Mouse (Mus musculus) olfactory bulb, adult 2 months (tissue): ENCODE results near the gene Fgfr2. TPM values are rescaled to one million over a fixed set of nuclear protein-coding genes. Genes with fewer than 3 reads are reported as not detected.

ENCODE experiments used
- H3K27ac ChIP-seq: fragments of 200-500 bp; 2 replicates; pipeline ENCODE4 v1.5.1; 2012; ENCODE audit warnings: low read depth, low read length; ENCODE audit not compliant: insufficient read depth
- H3K4me1 ChIP-seq: fragments of 200-500 bp; 2 replicates; pipeline ENCODE4 v1.6.1; 2012; ENCODE audit warnings: low read length; ENCODE audit not compliant: control insufficient read depth, insufficient read depth
- H3K4me3 ChIP-seq: fragments of 200-500 bp; 2 replicates; pipeline ENCODE4 v1.5.1; 2012; ENCODE audit warnings: mild to moderate bottlenecking, low read depth, low read length, moderate library complexity; ENCODE audit not compliant: insufficient read depth
- CTCF ChIP-seq: fragments of 200-500 bp; IDR thresholded peaks from 2 replicates; pipeline ENCODE4 v1.5.1; 2012; ENCODE audit warnings: low read depth, mild to moderate bottlenecking, low read length, moderate library complexity; ENCODE audit not compliant: insufficient read depth
- POLR2A ChIP-seq: fragments of 200-500 bp; IDR thresholded peaks from 2 replicates; pipeline ENCODE4 v1.6.1; 2012; ENCODE audit warnings: mild to moderate bottlenecking, low read depth, low read length, moderate library complexity; ENCODE audit not compliant: insufficient read depth
- WGBS: fragments of 180-500 bp; shearing (Covaris S2); methylation state at CpG from one replicate; pipeline ENCODE4 v1.1.7; 2018; 5-methylcytosine and 5-hydroxymethylcytosine counted together
- polyA plus RNA-seq: library from polyadenylated mRNA; stranded (reverse); fragments of >200 nt; gene quantifications from 2 replicates; pipeline ENCODE4 v1.2.4, GENCODE M21; 2012; ENCODE audit warnings: low replicate concordance; ENCODE audit not compliant: missing spikeins, insufficient read depth, insufficient read length

The Fgfr2 gene
- polyA plus RNA-seq, 1 experiment = not detected

DNA sequence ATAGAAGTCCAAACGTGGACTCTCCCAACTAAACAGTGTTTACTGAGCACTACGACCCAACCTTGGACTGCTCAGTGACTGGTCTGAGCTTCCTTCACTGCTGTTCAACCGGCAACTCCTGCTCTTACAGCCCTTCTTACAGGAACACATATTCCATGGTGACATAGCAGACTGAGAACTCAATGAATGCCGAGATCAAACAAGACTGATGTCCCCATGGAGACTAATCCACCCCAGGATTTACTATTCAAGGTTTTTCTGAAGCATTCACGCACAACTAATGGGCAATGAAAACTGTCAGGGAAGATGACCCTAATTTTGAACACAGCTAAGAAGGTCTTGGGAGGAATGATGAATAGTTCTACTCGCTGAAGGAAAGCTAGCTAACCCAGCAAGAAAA is 2650.5 kb downstream of the Fgfr2 start:
- Histone ChIP-seq H3K4me1 (no peaks in the 10 kb centered on the region), H3K27ac (no peak overlapping the region), H3K4me3 (no peak overlapping the region)
- WGBS = 76% methylated on average over 6 of the region's 6 CpGs
- TF ChIP-seq CTCF (no peak), POLR2A (no peak)

DNA sequence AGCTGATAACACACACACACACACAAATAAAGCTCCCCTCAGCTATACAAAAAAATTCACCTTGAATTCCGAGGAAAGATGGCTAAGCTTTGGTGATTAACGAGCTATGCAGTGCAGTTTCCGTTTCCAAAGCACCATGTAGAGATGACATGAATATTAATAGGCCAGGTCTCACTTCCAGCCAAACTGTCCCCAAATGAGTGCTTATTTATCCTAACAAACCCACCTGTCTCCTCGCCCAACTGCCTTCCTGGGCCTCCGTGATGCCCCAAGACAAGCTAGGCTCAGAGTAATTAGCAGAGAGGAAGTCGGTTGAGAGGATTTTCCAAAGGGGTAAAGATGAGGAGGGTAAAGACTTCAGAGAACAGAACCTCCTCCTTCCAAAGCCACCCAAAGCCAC is 2652.1 kb downstream of the Fgfr2 start:
- WGBS = 73% methylated on average over 6 of the region's 6 CpGs
- no peak for TF ChIP-seq CTCF
- TF ChIP-seq POLR2A = no peak
- no peak overlapping the region for H3K4me3 ChIP-seq
- H3K4me1 ChIP-seq = no peaks in the 10 kb centered on the region
- no peak overlapping the region for H3K27ac ChIP-seq

DNA sequence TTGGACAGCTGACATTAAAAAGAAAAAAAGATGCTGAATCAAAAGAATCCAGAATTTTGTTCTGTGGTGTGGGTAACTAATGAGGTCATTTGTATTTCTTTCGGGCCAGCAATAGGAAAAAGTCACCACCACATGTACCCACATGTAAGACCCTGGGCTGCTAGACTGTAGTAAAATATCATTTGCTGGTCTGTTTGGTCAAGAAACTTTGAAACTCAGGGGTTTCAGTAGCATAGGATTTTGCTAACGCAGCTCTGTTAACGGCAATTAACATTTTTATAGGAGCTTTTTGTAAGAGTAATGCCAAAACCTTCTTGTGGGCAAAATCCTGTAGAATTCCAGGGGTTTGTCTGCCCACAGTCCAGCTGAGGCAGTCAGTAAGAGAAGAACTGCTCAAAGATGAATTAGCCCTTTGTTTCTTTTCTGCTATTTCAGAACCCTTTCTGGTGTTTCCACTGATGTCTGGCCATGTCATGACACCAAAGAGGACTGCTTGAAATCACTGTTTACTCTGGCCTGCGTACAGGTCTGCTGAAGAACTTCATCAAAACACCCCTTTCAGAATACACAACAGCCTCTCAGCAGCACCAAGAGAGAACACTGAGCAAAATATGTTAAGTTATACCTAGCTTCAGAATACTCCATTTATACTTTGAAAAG is 2667.4 kb downstream of the Fgfr2 start:
- 51% methylated on average over 4 of the region's 4 CpGs for WGBS
- Histone ChIP-seq H3K27ac (no peak overlapping the region), H3K4me1 (0 out of 2 replicates have a peak, but pooled peaks cover 2% of the 10 kb centered on the region), H3K4me3 (no peak overlapping the region)
- TF ChIP-seq POLR2A = no peak
- no peak for TF ChIP-seq CTCF

DNA sequence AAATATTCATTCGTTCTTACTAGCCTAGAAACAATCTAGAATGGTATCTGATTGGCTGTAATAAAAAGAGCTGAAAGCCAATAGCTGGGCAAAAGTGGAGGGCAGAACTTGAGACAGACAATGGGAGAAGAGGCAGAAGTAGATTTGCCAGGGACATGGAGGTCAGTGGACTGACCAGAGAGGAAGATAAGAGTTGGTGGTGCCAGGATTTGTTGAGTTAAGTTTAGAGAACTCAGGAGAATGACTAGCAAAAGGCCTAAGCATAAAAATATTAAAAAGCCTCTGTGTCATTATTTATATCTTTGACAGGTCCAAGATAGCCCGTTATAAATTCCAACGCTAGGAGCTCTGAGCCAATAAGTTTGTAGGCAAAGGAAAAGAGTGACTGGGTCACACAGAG is 2668.9 kb downstream of the Fgfr2 start:
- H3K27ac ChIP-seq = no peak overlapping the region
- TF ChIP-seq POLR2A (no peak), CTCF (no peak)
- H3K4me1 ChIP-seq = 0 out of 2 replicates have a peak, but pooled peaks cover 2% of the 10 kb centered on the region
- WGBS = 91% methylated on average over 3 of the region's 3 CpGs
- H3K4me3 ChIP-seq = no peak overlapping the region

DNA sequence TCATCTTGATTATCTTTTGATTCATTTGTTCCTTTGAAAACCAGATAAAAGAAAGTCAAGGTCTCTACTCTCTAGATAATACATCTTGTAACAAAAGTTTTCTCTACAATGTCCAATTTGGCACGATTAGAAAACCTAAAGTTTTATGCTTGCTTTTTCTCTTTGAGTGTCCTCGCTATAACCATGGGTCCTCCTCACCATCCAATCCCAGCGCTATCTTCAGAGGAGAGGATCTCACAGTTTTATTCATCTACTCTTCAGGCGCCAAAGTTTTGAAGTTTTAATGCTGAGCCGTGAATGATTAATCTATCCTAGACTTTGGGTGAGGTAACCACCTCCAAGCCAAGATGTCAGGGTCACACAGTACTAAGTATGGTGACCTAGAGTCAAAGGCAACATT is 2687.4 kb downstream of the Fgfr2 start:
- H3K4me1 ChIP-seq = no peaks in the 10 kb centered on the region
- H3K27ac ChIP-seq = no peak overlapping the region
- TF ChIP-seq CTCF (no peak), POLR2A (no peak)
- no peak overlapping the region for H3K4me3 ChIP-seq
- WGBS = 95% methylated on average over 5 of the region's 5 CpGs

DNA sequence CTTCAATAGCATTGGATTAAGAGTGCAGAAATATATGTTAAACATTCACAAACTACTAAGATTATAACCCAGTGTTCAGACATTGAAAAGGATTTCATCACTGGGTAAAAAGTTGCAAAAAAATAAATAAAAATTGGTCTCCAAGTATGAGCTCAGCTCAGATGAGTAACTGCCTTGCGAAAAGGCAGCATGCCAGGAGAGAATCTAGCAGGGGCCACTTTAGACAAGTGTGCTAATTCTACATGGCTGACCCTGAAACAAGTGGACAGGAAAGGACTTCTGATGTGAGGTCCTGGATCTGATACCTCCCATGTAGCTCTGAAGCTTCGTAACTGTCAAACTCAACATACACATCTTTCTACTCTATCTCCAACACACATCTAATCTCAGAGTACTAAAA is 2691.0 kb downstream of the Fgfr2 start:
- H3K4me1 ChIP-seq = peaks cover 2% of the 10 kb centered on the region; the same call in 1 of the 2 replicates
- no peak overlapping the region for H3K4me3 ChIP-seq
- TF ChIP-seq CTCF (no peak), POLR2A (no peak)
- no peak overlapping the region for H3K27ac ChIP-seq
- 100% methylated on average over 2 of the region's 2 CpGs for WGBS

DNA sequence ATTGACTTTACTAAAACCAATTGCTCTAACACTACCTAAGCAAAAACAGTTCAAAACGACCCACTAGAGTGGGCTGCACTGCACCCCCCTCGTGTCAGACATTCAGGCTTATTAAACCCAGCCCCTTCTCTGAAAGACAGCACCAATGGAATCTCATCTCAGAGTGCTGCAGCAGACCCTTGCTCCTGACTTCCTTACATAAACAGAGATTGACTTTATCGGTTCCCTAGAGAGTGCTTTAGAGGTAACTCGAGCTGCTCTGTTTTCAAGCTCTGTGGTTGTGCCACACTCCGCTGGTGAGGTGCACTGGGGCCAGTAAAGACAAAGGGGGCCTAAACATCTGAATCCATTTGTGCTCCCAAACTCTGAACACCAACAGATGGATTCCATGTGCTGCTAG is 2696.6 kb downstream of the Fgfr2 start:
- H3K27ac ChIP-seq = no peak overlapping the region
- no peak for TF ChIP-seq POLR2A
- TF ChIP-seq CTCF = no peak
- peaks cover 2% of the 10 kb centered on the region; the same call in 1 of the 2 replicates for H3K4me1 ChIP-seq
- H3K4me3 ChIP-seq = no peak overlapping the region
- 42% methylated on average over 5 of the region's 5 CpGs for WGBS

DNA sequence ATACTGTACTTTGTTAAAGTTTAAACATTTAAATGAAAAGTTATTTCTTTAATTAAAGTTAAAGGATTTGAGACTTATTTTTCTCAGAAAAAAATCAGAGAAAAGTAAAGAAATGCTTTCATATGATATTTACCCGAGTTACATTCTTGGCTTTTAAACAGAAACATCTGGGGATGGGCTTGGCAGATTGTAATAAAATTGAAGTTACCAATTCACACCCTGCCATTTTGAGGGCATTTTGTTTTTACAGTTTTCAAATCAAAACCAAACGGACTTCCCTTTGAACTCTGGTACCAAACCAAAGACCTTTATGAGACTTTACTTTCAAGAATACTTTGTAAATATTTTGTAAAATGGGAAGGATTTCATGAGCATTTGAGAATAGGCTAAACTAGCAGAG is 2697.2 kb downstream of the Fgfr2 start:
- Histone ChIP-seq H3K4me3 (no peak overlapping the region), H3K4me1 (peaks cover 2% of the 10 kb centered on the region; the same call in 1 of the 2 replicates), H3K27ac (no peak overlapping the region)
- TF ChIP-seq CTCF (no peak), POLR2A (no peak)
- 74% methylated on average over 2 of the region's 2 CpGs for WGBS

DNA sequence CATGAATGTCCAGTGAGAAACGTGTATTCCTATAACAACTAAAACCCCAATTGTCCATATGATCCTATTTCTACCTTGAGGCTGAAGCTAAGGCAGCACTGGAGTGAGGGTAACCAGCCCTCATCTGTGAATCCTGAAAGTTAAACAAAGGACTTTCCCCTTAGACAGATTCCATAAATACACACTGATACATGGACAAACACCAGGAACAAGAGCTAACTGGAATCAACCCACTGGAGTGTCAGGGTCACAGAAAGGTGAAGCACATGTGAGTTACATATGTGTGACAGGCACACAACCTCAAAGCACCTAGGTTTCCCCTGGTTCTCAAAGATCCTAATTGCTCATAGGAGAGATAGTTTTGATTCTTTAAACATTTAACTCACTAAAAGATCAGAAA is 2703.2 kb downstream of the Fgfr2 start:
- Histone ChIP-seq H3K27ac (no peak overlapping the region), H3K4me3 (no peak overlapping the region), H3K4me1 (no peaks in the 10 kb centered on the region)
- TF ChIP-seq POLR2A (no peak), CTCF (no peak)
- WGBS = 71% methylated on average over 1 of the region's 1 CpGs
